In genomic region chr2:164779481-164780086, GRCm38 (mm10) we compare ENCODE assay signal across 17 mouse cellular contexts. TPM values are rescaled to one million over a fixed set of nuclear protein-coding genes. Genes with fewer than 3 reads are reported as not detected.
A peak's percentile ranks its signal among the peaks of the same experiment; 100 is the strongest.
DNase-seq lines count a peak whose midpoint lies in the region; ATAC-seq lines count a peak whose summit lies in the region.
"Had no signal": no experiment of that assay in that cellular context is flagged by ENCODE, and none has a peak within 500 bp of the region (broad histone marks: within the 10 kb centered on the region; RNA-seq: fewer than 3 reads in every experiment).

Gene Tnnc2 (minus strand): TSS chr2:164779967.

- H3K9ac ChIP-seq in limb, embryonic 11.5 days (ENCODE audit: low read length) = no peak within 1 kb of the TSS
- H3K9ac ChIP-seq in embryonic facial prominence, embryonic 13.5 days = no peak within 1 kb of the TSS
- H3K9ac ChIP-seq in limb, embryonic 13.5 days = no peak within 1 kb of the TSS

- H3K4me1 ChIP-seq in limb, embryonic 11.5 days (ENCODE audit: control insufficient read depth, insufficient read depth, low read length) = no peaks in the 10 kb centered on the region
- H3K4me1 ChIP-seq in limb, embryonic 10.5 days = peaks cover under 1% of the 10 kb centered on the region
- H3K4me1 ChIP-seq in embryonic facial prominence, embryonic 13.5 days = peaks cover 2% of the 10 kb centered on the region
- peaks cover under 1% of the 10 kb centered on the region for H3K4me1 ChIP-seq in limb, embryonic 13.5 days

- H3K4me2 ChIP-seq in limb, embryonic 11.5 days (ENCODE audit: low read depth, severe bottlenecking) = no peak within 1 kb of the TSS
- no peak within 1 kb of the TSS for H3K4me2 ChIP-seq in embryonic facial prominence, embryonic 13.5 days
- no peak within 1 kb of the TSS for H3K4me2 ChIP-seq in limb, embryonic 13.5 days (replicated peaks)
- H3K4me2 ChIP-seq: midbrain, embryonic 11.5 days had no signal

- no peak within 1 kb of the TSS for H3K27ac ChIP-seq in limb, embryonic 11.5 days (replicated peaks; ENCODE audit: low read depth, low read length)
- no peak within 1 kb of the TSS for H3K27ac ChIP-seq in limb, embryonic 10.5 days
- H3K27ac ChIP-seq in embryonic facial prominence, embryonic 13.5 days = no peak within 1 kb of the TSS
- no peak within 1 kb of the TSS for H3K27ac ChIP-seq in limb, embryonic 13.5 days
- H3K27ac ChIP-seq: heart, adult 2 months had no signal

- WGBS in limb, embryonic 11.5 days = 76% methylated on average over 8 of the region's 8 CpGs
- 66% methylated on average over 8 of the region's 8 CpGs for WGBS in limb, embryonic 10.5 days
- 65% methylated on average over 8 of the region's 8 CpGs for WGBS in embryonic facial prominence, embryonic 13.5 days
- WGBS in limb, embryonic 13.5 days = 66% methylated on average over 8 of the region's 8 CpGs

- H3K36me3 ChIP-seq in limb, embryonic 11.5 days (ENCODE audit: control insufficient read depth, insufficient read depth, low read length) = no peaks in the 10 kb centered on the region
- no peaks in the 10 kb centered on the region for H3K36me3 ChIP-seq in limb, embryonic 10.5 days
- no peaks in the 10 kb centered on the region for H3K36me3 ChIP-seq in embryonic facial prominence, embryonic 13.5 days
- H3K36me3 ChIP-seq in limb, embryonic 13.5 days = no peaks in the 10 kb centered on the region

- no peaks in the 10 kb centered on the region for H3K9me3 ChIP-seq in limb, embryonic 11.5 days (ENCODE audit: control insufficient read depth, low read length)
- no peaks in the 10 kb centered on the region for H3K9me3 ChIP-seq in limb, embryonic 10.5 days (replicated peaks)
- H3K9me3 ChIP-seq in embryonic facial prominence, embryonic 13.5 days = no peaks in the 10 kb centered on the region
- H3K9me3 ChIP-seq in limb, embryonic 13.5 days = no peaks in the 10 kb centered on the region

- no peak within 1 kb of the TSS for H3K4me3 ChIP-seq in limb, embryonic 11.5 days (ENCODE audit: low read depth, low read length)
- H3K4me3 ChIP-seq in limb, embryonic 10.5 days = no peak within 1 kb of the TSS
- no peak within 1 kb of the TSS for H3K4me3 ChIP-seq in embryonic facial prominence, embryonic 13.5 days
- H3K4me3 ChIP-seq in limb, embryonic 13.5 days = no peak within 1 kb of the TSS
- H3K4me3 ChIP-seq: heart, adult 2 months had no signal

- H3K27me3 ChIP-seq in limb, embryonic 11.5 days (ENCODE audit: control insufficient read depth, insufficient read depth, low read length) = no peaks in the 10 kb centered on the region
- H3K27me3 ChIP-seq in limb, embryonic 10.5 days (ENCODE audit: low read depth, poor library complexity, severe bottlenecking) = peaks cover 12% of the 10 kb centered on the region; the same call in 1 of the 2 replicates
- H3K27me3 ChIP-seq in embryonic facial prominence, embryonic 13.5 days = no peaks in the 10 kb centered on the region
- 0 out of 2 replicates have a peak, but pooled peaks cover 6% of the 10 kb centered on the region for H3K27me3 ChIP-seq in limb, embryonic 13.5 days
- H3K27me3 ChIP-seq: Patski had no signal

- no peak for ATAC-seq in limb, embryonic 11.5 days (ENCODE audit: insufficient number of reproducible peaks, low FRiP score, low TSS enrichment, low read depth)
- ATAC-seq in embryonic facial prominence, embryonic 13.5 days (ENCODE audit: insufficient number of reproducible peaks, insufficient read depth, low FRiP score, low TSS enrichment, low read depth) = no peak
- ATAC-seq in limb, embryonic 13.5 days (ENCODE audit: low FRiP score, low read depth) = no peak
- ATAC-seq: Patski had no signal

- no peak for DNase-seq in limb, embryonic 11.5 days (ENCODE audit: low spot score)
- no peak for DNase-seq in limb, embryonic 10.5 days (ENCODE audit: low spot score)
- DNase-seq in gastrocnemius, adult 18-20 months (ENCODE audit: low spot score) = peak; percentile 85
- DNase-seq in cerebellum, adult 11-12 months = no peak
- DNase-seq in MN1 (ENCODE audit: low spot score) = no peak
- DNase-seq in right cerebral cortex, postnatal 14 days = no peak
- DNase-seq: cerebellum, postnatal 36 days; heart, adult 2 months; kidney, postnatal 25 days; thymus, postnatal 4 days had no signal

RNA-seq across cellular contexts. Expression of gene Tnnc2, which starts in this region (rescaled TPM):
- 13.8 and 14.6 TPM in 2 replicates for polyA plus RNA-seq in limb, embryonic 11.5 days (2014; fragmentation: Nextera tagmentation; extraction: Ambion mirVana)
- 0.79 and 1.3 TPM in 2 replicates for polyA plus RNA-seq in limb, embryonic 10.5 days (2016; fragmentation: Nextera tagmentation; extraction: Ambion mirVana)
- polyA plus RNA-seq in embryonic facial prominence, embryonic 13.5 days (2015; fragmentation: Nextera tagmentation; extraction: Ambion mirVana) = 16.7 and 17.2 TPM in 2 replicates
- total RNA-seq in gastrocnemius, adult 18-20 months (2021) = over 10,000 TPM; 18,106 to 19,583 TPM
- 190 and 195 TPM in 2 replicates for polyA plus RNA-seq in limb, embryonic 13.5 days (2015; fragmentation: Nextera tagmentation; extraction: Ambion mirVana)
- total RNA-seq: CH12.LX; layer of hippocampus, postnatal 25 days had no signal
- polyA plus RNA-seq: heart, adult 2 months; liver, adult 2 months; midbrain, embryonic 11.5 days had no signal

Comparison
In these comparisons a context has a peak if more than half of its experiments do, and no peak if none do; other contexts are left out.
1. RNA of gene Tnnc2 (polyA plus RNA-seq): 190 to 195 TPM in limb, embryonic 13.5 days; 16.7 to 17.2 TPM in embryonic facial prominence, embryonic 13.5 days, 13.8 to 14.6 TPM in limb, embryonic 11.5 days and 0.79 to 1.3 TPM in limb, embryonic 10.5 days; every median in the first group is over 10 times any median in the second.